Mouse (Mus musculus) liver, postnatal 0 days (tissue): ENCODE results near the gene Taf3. TPM values are rescaled to one million over a fixed set of nuclear protein-coding genes. Genes with fewer than 3 reads are reported as not detected.
A peak's percentile ranks its signal among the peaks of the same experiment; 100 is the strongest.

Experiments
- ATAC-seq: fragments of 200-750 bp; cut with Nextera tagmentation; 2 replicates; pipeline ENCODE4 v1.8.0; 2017; ENCODE audit warnings: mild to moderate bottlenecking, moderate library complexity
- DNase-seq: peaks from one replicate; pipeline ENCODE4 v3.0.0-alpha.2; 2016
- H3K27ac ChIP-seq: fragments of 300-500 bp; sonication (generic); 2 replicates; pipeline ENCODE4 v1.5.1; 2014; ENCODE audit warnings: antibody characterized with exemption, moderate library complexity, mild to moderate bottlenecking, low read depth
- H3K27me3 ChIP-seq: fragments of 300-500 bp; sonication (generic); 2 replicates; pipeline ENCODE4 v1.6.1; 2014; ENCODE audit warnings: low read length, control low read depth, mixed read lengths; ENCODE audit not compliant: insufficient read depth
- H3K36me3 ChIP-seq: fragments of 300-500 bp; sonication (generic); replicated peaks from 2 replicates; pipeline ENCODE4 v1.6.1; 2014; ENCODE audit warnings: mild to moderate bottlenecking, control low read depth, low read length, moderate library complexity, mixed read lengths; ENCODE audit not compliant: insufficient read depth
- H3K4me1 ChIP-seq: fragments of 300-500 bp; sonication (generic); 2 replicates; pipeline ENCODE4 v1.6.1; 2014; ENCODE audit warnings: antibody characterized with exemption, mild to moderate bottlenecking, control low read depth; ENCODE audit not compliant: insufficient read depth
- H3K4me2 ChIP-seq: fragments of 300-500 bp; sonication (generic); 2 replicates; pipeline ENCODE4 v1.6.1; 2014; ENCODE audit warnings: low read depth, mild to moderate bottlenecking, low read length, moderate library complexity, mixed read lengths
- H3K4me3 ChIP-seq: fragments of 300-500 bp; sonication (generic); 2 replicates; pipeline ENCODE4 v1.5.1; 2014; ENCODE audit warnings: low read depth, low read length
- H3K9ac ChIP-seq: fragments of 300-500 bp; sonication (generic); replicated peaks from 2 replicates; pipeline ENCODE4 v1.6.1; 2014; ENCODE audit warnings: mild to moderate bottlenecking, moderate library complexity
- H3K9me3 ChIP-seq: fragments of 300-500 bp; sonication (generic); 2 replicates; pipeline ENCODE4 v1.6.1; 2016; ENCODE audit warnings: mild to moderate bottlenecking, control low read depth, low read length, mixed read lengths
- CTCF ChIP-seq: sonication (generic); IDR thresholded peaks from 2 replicates; pipeline ENCODE4 v1.5.1; 2016; ENCODE audit warnings: antibody characterized with exemption, low read depth
- EP300 ChIP-seq: IDR thresholded peaks from 2 replicates; pipeline ENCODE4 v1.6.1; 2016; ENCODE audit warnings: antibody characterized with exemption, low read depth, mild to moderate bottlenecking
- WGBS: fragments of 180-500 bp; shearing (Covaris S2); extraction: QIAGEN DNeasy Blood & Tissue Kit; methylation state at CpG from one replicate; pipeline ENCODE4 v1.1.7; 2014; ENCODE audit not compliant: insufficient replicate concordance; 5-methylcytosine and 5-hydroxymethylcytosine counted together
- polyA plus RNA-seq: library from polyadenylated mRNA; unstranded; fragments of >200 nt; fragmentation: Nextera tagmentation; extraction: Ambion mirVana; gene quantifications from 2 replicates; pipeline ENCODE4 v1.2.1, GENCODE M21; 2015

Gene Taf3
- polyA plus RNA-seq, 1 experiment from 2014 or later, result 5.7 TPM

- no peaks in the 10 kb centered on the region for H3K9me3 ChIP-seq
- peak within 1 kb of the TSS; percentile 99 for H3K9ac ChIP-seq
- TF ChIP-seq CTCF (peak; percentile 59), EP300 (peak; percentile 37; the same call in 1 of the 2 replicates)
- H3K27ac ChIP-seq, result peak within 1 kb of the TSS; percentile 98
- peaks cover 24% of the 10 kb centered on the region for H3K4me1 ChIP-seq
- H3K27me3 ChIP-seq, result no peaks in the 10 kb centered on the region
- peaks cover 7% of the 10 kb centered on the region; the same call in 1 of the 2 replicates for H3K36me3 ChIP-seq
- under 1% methylated on average over 61 of the region's 61 CpGs for WGBS
- H3K4me2 ChIP-seq, result peak within 1 kb of the TSS; percentile 83
- DNase-seq, result peak; percentile 97
- peak; percentile 91 for ATAC-seq
- H3K4me3 ChIP-seq, result peak within 1 kb of the TSS; percentile 98
Observed at GRCm38 (mm10) chr2:10080310-10081010, 32.1 kb upstream of the Taf3 start, which contains the start of the genes Atp5c1 and Kin. Atp5c1 (minus strand) TSS chr2:10080510. Kin (plus strand) TSS chr2:10080593.

GRCm38 (mm10) chr2:10079745-10080309 is 31.4 kb upstream of the Taf3 start:
- TF ChIP-seq CTCF (no peak), EP300 (peak; percentile 11; the same call in 1 of the 2 replicates)
- H3K4me1 ChIP-seq, result peaks cover 31% of the 10 kb centered on the region
- ATAC-seq, result peak; percentile 73

GRCm38 (mm10) chr2:10076675-10077074 is 28.3 kb upstream of the Taf3 start:
- no peak for TF ChIP-seq EP300
- no peak for TF ChIP-seq CTCF
- H3K4me1 ChIP-seq, result peaks cover 39% of the 10 kb centered on the region
- no peak for ATAC-seq
- H3K4me3 ChIP-seq, result no peak overlapping the region
- no peak for DNase-seq
- no peaks in the 10 kb centered on the region for H3K9me3 ChIP-seq
- H3K4me2 ChIP-seq, result peak overlapping the region; percentile 19; the same call in 1 of the 2 replicates
- no peak overlapping the region for H3K27ac ChIP-seq
- H3K36me3 ChIP-seq, result peaks cover 7% of the 10 kb centered on the region
- no peaks in the 10 kb centered on the region for H3K27me3 ChIP-seq
- 76% methylated on average over 8 of the region's 8 CpGs for WGBS
- no peak overlapping the region for H3K9ac ChIP-seq

More at GRCm38 (mm10) chr2:10079745-10080309, 31.4 kb upstream of the Taf3 start:
- peak overlapping the region; percentile 98 for H3K4me3 ChIP-seq
- H3K36me3 ChIP-seq, result peaks cover 7% of the 10 kb centered on the region; the same call in 1 of the 2 replicates
- no peak for DNase-seq
- WGBS, result 1% methylated on average over 28 of the region's 28 CpGs
- no peaks in the 10 kb centered on the region for H3K27me3 ChIP-seq
- peak overlapping the region; percentile 83 for H3K4me2 ChIP-seq
- peak overlapping the region; percentile 99 for H3K9ac ChIP-seq
- no peaks in the 10 kb centered on the region for H3K9me3 ChIP-seq
- peak overlapping the region; percentile 98 for H3K27ac ChIP-seq

- H3K27me3 ChIP-seq, result no peaks in the 10 kb centered on the region
- DNase-seq (no peak), ATAC-seq (no peak)
- no peak overlapping the region for H3K27ac ChIP-seq
- TF ChIP-seq EP300 (no peak), CTCF (no peak)
- H3K4me2 ChIP-seq, result no peak overlapping the region
- 68% methylated on average over 7 of the region's 7 CpGs for WGBS
- H3K9ac ChIP-seq, result 0 out of 2 replicates have a peak overlapping the region, but pooled peaks have one; percentile 16
- H3K9me3 ChIP-seq, result no peaks in the 10 kb centered on the region
- peaks cover 9% of the 10 kb centered on the region for H3K36me3 ChIP-seq
- H3K4me3 ChIP-seq, result no peak overlapping the region
- peaks cover 32% of the 10 kb centered on the region for H3K4me1 ChIP-seq
Observed at GRCm38 (mm10) chr2:10074470-10074869, 26.1 kb upstream of the Taf3 start.

- TF ChIP-seq EP300 (no peak), CTCF (no peak)
- Histone ChIP-seq H3K36me3 (peaks cover 31% of the 10 kb centered on the region), H3K27ac (no peak overlapping the region), H3K9ac (no peak overlapping the region), H3K4me2 (no peak overlapping the region), H3K27me3 (no peaks in the 10 kb centered on the region), H3K4me1 (peaks cover 17% of the 10 kb centered on the region), H3K9me3 (no peaks in the 10 kb centered on the region), H3K4me3 (no peak overlapping the region)
- 61% methylated on average over 7 of the region's 7 CpGs for WGBS
- no peak for DNase-seq
- no peak for ATAC-seq
Observed at GRCm38 (mm10) chr2:10071751-10072150, 23.4 kb upstream of the Taf3 start.

- Histone ChIP-seq H3K9ac (no peak overlapping the region), H3K36me3 (peaks cover 73% of the 10 kb centered on the region), H3K27ac (no peak overlapping the region), H3K4me3 (no peak overlapping the region), H3K4me2 (no peak overlapping the region), H3K4me1 (no peaks in the 10 kb centered on the region), H3K9me3 (no peaks in the 10 kb centered on the region), H3K27me3 (no peaks in the 10 kb centered on the region)
- DNase-seq (no peak), ATAC-seq (no peak)
- 78% methylated on average over 5 of the region's 5 CpGs for WGBS
- no peak for TF ChIP-seq CTCF
- TF ChIP-seq EP300, result no peak
Observed at GRCm38 (mm10) chr2:10058836-10059235, 10.4 kb upstream of the Taf3 start.
